Mouse (Mus musculus) gastrocnemius, adult 18-20 months (tissue): ENCODE measurements around the gene Ccl22. TPM values are rescaled to one million over a fixed set of nuclear protein-coding genes. Genes with fewer than 3 reads are reported as not detected.

ENCODE experiments used
- total RNA-seq, 2 experiments: library from RNA; stranded (reverse); gene quantifications; 2 replicates each; pipeline ENCODE4 v1.2.3; 2021

Gene Ccl22
- total RNA-seq, 2 experiments from 2014 or later = not detected

Other genes with a start within 250 kb of the Ccl22 start
- 10 to 100 TPM in 1 of 2 experiments, 1 to 10 TPM in 1; 5.8 to 10.1 TPM for gene Cpne2, start 212.6 kb upstream of the Ccl22 start, total RNA-seq
- 1 to 10 TPM; 7.9 TPM for gene Rspry1, start 143.7 kb upstream of the Ccl22 start, total RNA-seq
- 10 to 100 TPM; 18.0 to 22.8 TPM for gene Fam192a, start 143.6 kb upstream of the Ccl22 start, total RNA-seq
- gene Arl2bp, start 79.0 kb upstream of the Ccl22 start, total RNA-seq = 10 to 100 TPM; 50.4 to 54.9 TPM
- 1 to 10 TPM; 1.3 to 2.0 TPM for gene Pllp, start 49.3 kb upstream of the Ccl22 start, total RNA-seq
- 1 to 10 TPM in 1 of 2 experiments, under 1 TPM in 1; 0.71 to 1.5 TPM for gene Cx3cl1, start 26.4 kb downstream of the Ccl22 start, total RNA-seq
- not detected for gene Ccl17, start 64.9 kb downstream of the Ccl22 start, total RNA-seq
- gene Coq9, start 92.7 kb downstream of the Ccl22 start, total RNA-seq = 100 to 1,000 TPM; 392 to 399 TPM
- 10 to 100 TPM; 30.8 to 38.8 TPM for gene Ciapin1, start 92.8 kb downstream of the Ccl22 start, total RNA-seq
- gene Polr2c, start 111.9 kb downstream of the Ccl22 start, total RNA-seq = 10 to 100 TPM; 48.9 to 56.7 TPM
- 1 to 10 TPM; 3.3 to 7.2 TPM for gene Dok4, start 130.7 kb downstream of the Ccl22 start, total RNA-seq
- 1 to 10 TPM; 2.5 to 5.3 TPM for gene Ccdc102a, start 172.5 kb downstream of the Ccl22 start, total RNA-seq
- gene Adgrg5, start 178.1 kb downstream of the Ccl22 start, total RNA-seq = not detected
- 10 to 100 TPM; 19.8 to 24.3 TPM for gene Adgrg1, start 229.2 kb downstream of the Ccl22 start, total RNA-seq